Mouse (Mus musculus): ENCODE measurements around the gene Slc15a5.

DNA sequence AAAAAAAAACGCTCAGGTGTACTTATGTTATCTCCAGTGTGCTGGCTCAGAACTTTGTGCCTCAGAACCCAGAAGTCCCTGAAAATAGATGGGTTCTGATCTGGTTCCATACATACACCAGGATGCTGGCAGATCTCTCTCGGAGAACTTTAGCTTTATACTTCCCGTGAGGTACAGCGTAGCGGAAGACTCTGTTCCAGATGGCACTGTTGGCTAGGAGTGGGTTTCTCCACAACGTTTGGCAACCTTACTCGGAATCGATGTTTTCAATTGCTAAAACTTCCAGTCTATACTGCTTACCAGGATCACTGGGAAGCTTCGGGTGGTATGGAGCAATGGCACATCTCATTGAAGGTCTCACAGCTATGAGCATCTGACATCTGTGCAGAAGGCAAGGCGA lies 9.8 kb downstream of the Slc15a5 start:
- TF ChIP-seq MAFK (IDR thresholded peaks at IDR 0.05; ENCODE audit: insufficient read depth, low read depth, low read length): no peak
- no peak for TF ChIP-seq HCFC1 (IDR thresholded peaks at IDR 0.05; ENCODE audit: borderline replicate concordance, insufficient read depth, low read length)
- TF ChIP-seq ZC3H11A (IDR thresholded peaks at IDR 0.05; ENCODE audit: borderline replicate concordance, low read depth, low read length): no peak
- TF ChIP-seq ZNF384 (IDR thresholded peaks at IDR 0.05; ENCODE audit: low read depth, low read length): no peak
- TF ChIP-seq CHD2 (IDR thresholded peaks at IDR 0.05; ENCODE audit: low read depth, low read length): no peak
